Mouse (Mus musculus): ENCODE measurements around the gene Oser1. TPM values are rescaled to one million over a fixed set of nuclear protein-coding genes. Genes with fewer than 3 reads are reported as not detected.

Gene Oser1
- total and polyA plus RNA-seq, 3 experiments = 29.0 to 44.9 (median 38.1) TPM

- Histone ChIP-seq H3K4me2 (ENCODE audit: insufficient read depth, low read depth, poor library complexity, severe bottlenecking) (peak overlapping the region; percentile 60), H3K9ac (ENCODE audit: insufficient read depth, low read depth) (no peak overlapping the region; the same call in 1 of the 2 replicates), H3K36me3 (replicated peaks in 1 of 2; ENCODE audit: control insufficient read depth in 1 of 2, insufficient read depth in 1 of 2, low read length in 1 of 2) (peaks cover 10 to 40% of the 10 kb centered on the region in 2 experiments), H3K27ac (ENCODE audit: insufficient read depth, low read depth) (no peak overlapping the region), H3K79me2 (replicated peaks; ENCODE audit: control insufficient read depth, extremely low read depth, insufficient read depth, poor library complexity, severe bottlenecking) (no peaks in the 10 kb centered on the region), H3K9me3 (replicated peaks; ENCODE audit: low read length) (no peaks in the 10 kb centered on the region), H3K4me1 (ENCODE audit: control insufficient read depth in 1 of 2, insufficient read depth in 2 of 2) (peaks cover 0 to 14% of the 10 kb centered on the region in 2 experiments; a peak in 3 of 4 replicates), H3K27me3 (replicated peaks) (peaks cover 19% of the 10 kb centered on the region), H3K4me3 (replicated peaks in 1 of 3; ENCODE audit: low read depth in 2 of 3, low read length in 2 of 3, poor library complexity in 1 of 3) (peak overlapping the region in 1 of 3 experiments; percentile 94)
- DNase-seq (ENCODE audit: extremely low read depth) = no peak
- no peak for TF ChIP-seq GABPA (IDR thresholded peaks at IDR 0.05; ENCODE audit: insufficient replicate concordance, low read depth, low read length)
- no peak for TF ChIP-seq ZC3H11A (IDR thresholded peaks at IDR 0.05; ENCODE audit: low read depth, low read length)
- TF ChIP-seq ETS1 (conservative IDR thresholded peaks at IDR 0.05; ENCODE audit: low read depth, low read length) = no peak
- TF ChIP-seq CHD2 (IDR thresholded peaks at IDR 0.05; ENCODE audit: low read length) = no peak
- TF ChIP-seq JUN (IDR thresholded peaks at IDR 0.05; ENCODE audit: insufficient read depth, low read depth, low read length) = no peak
- TF ChIP-seq CHD1 (IDR thresholded peaks at IDR 0.05; ENCODE audit: low read depth, low read length) = no peak
- TF ChIP-seq BHLHE40 (IDR thresholded peaks at IDR 0.05; ENCODE audit: low read depth, low read length) = no peak
- no peak for TF ChIP-seq UBTF (IDR thresholded peaks at IDR 0.05; ENCODE audit: low read depth, low read length)
- TF ChIP-seq KAT2A (IDR thresholded peaks at IDR 0.05; ENCODE audit: insufficient replicate concordance, low read length) = no peak
- no peak for TF ChIP-seq ELF1 (IDR thresholded peaks at IDR 0.05; ENCODE audit: low read depth, low read length)
- TF ChIP-seq ZKSCAN1 (IDR thresholded peaks at IDR 0.05; ENCODE audit: borderline replicate concordance, low read depth, low read length) = no peak
- no peak for TF ChIP-seq MYC (IDR thresholded peaks at IDR 0.05; ENCODE audit: low read depth, low read length)
- TF ChIP-seq USF2 (conservative IDR thresholded peaks at IDR 0.05; ENCODE audit: low read depth, low read length) = no peak
- in situ Hi-C loops (cut with MboI; ENCODE audit: low pct_ligation_motif_present, low pct_unique_long_range_greater_than_20kb, low sequenced_read_pairs) = no loop called here
- dilution Hi-C loops (cut with MboI; ENCODE audit: extremely low pct_ligation_motif_present, extremely low pct_unique_long_range_greater_than_20kb, low sequenced_read_pairs) = no loop called here
These were observed 46.6 kb upstream of the Oser1 start for GRCm38 (mm10) chr2:163471136-163471535.

GRCm38 (mm10) chr2:163469711-163470110, 45.2 kb upstream of the Oser1 start:
- dilution Hi-C loops (cut with MboI; ENCODE audit: extremely low pct_ligation_motif_present, extremely low pct_unique_long_range_greater_than_20kb, low sequenced_read_pairs) = no loop called here
- H3K4me3 ChIP-seq (replicated peaks in 1 of 3; ENCODE audit: low read depth in 2 of 3, low read length in 2 of 3, poor library complexity in 1 of 3) = no peak overlapping the region
- peaks cover 9% of the 10 kb centered on the region for H3K27me3 ChIP-seq (replicated peaks)
- H3K9ac ChIP-seq (ENCODE audit: insufficient read depth, low read depth) = no peak overlapping the region
- peaks cover 10 to 46% of the 10 kb centered on the region in 2 experiments for H3K36me3 ChIP-seq (replicated peaks in 1 of 2; ENCODE audit: control insufficient read depth in 1 of 2, insufficient read depth in 1 of 2, low read length in 1 of 2)
- no peaks in the 10 kb centered on the region for H3K9me3 ChIP-seq (replicated peaks; ENCODE audit: low read length)
- H3K4me1 ChIP-seq (ENCODE audit: control insufficient read depth in 1 of 2, insufficient read depth in 2 of 2) = peaks cover 0 to 14% of the 10 kb centered on the region in 2 experiments; a peak in 3 of 4 replicates
- no peak overlapping the region for H3K4me2 ChIP-seq (ENCODE audit: insufficient read depth, low read depth, poor library complexity, severe bottlenecking)
- in situ Hi-C loops (cut with MboI; ENCODE audit: low pct_ligation_motif_present, low pct_unique_long_range_greater_than_20kb, low sequenced_read_pairs) = no loop called here
- TF ChIP-seq USF2 (conservative IDR thresholded peaks at IDR 0.05; ENCODE audit: low read depth, low read length) (no peak), ZKSCAN1 (IDR thresholded peaks at IDR 0.05; ENCODE audit: borderline replicate concordance, low read depth, low read length) (no peak), RCOR1 (conservative IDR thresholded peaks at IDR 0.05; ENCODE audit: low read depth, low read length) (no peak), RAD21 (IDR thresholded peaks at IDR 0.05; ENCODE audit: low read depth, low read length) (no peak), NRF1 (IDR thresholded peaks at IDR 0.05; ENCODE audit: low read depth, low read length) (no peak), UBTF (IDR thresholded peaks at IDR 0.05; ENCODE audit: low read depth, low read length) (no peak), SIN3A (IDR thresholded peaks at IDR 0.05; ENCODE audit: low read length) (no peak), TCF12 (IDR thresholded peaks at IDR 0.05; ENCODE audit: low read depth, low read length) (no peak), MEF2A (IDR thresholded peaks at IDR 0.05; ENCODE audit: borderline replicate concordance, low read depth, low read length) (no peak), NELFE (IDR thresholded peaks at IDR 0.05; ENCODE audit: low read depth, low read length) (no peak), E2F4 (IDR thresholded peaks at IDR 0.05; ENCODE audit: insufficient replicate concordance, low read depth, low read length) (no peak), ELF1 (IDR thresholded peaks at IDR 0.05; ENCODE audit: low read depth, low read length) (no peak), MYC (IDR thresholded peaks at IDR 0.05; ENCODE audit: low read depth, low read length) (no peak), EP300 (IDR thresholded peaks at IDR 0.05; ENCODE audit: low read length) (no peak), ETS1 (conservative IDR thresholded peaks at IDR 0.05; ENCODE audit: low read depth, low read length) (no peak), ZNF384 (IDR thresholded peaks at IDR 0.05; ENCODE audit: low read depth, low read length) (no peak), POLR2AphosphoS2 (IDR thresholded peaks at IDR 0.05; ENCODE audit: low read depth, low read length) (no peak), SMC3 (IDR thresholded peaks at IDR 0.05; ENCODE audit: low read depth, low read length) (no peak), IRF4 (IDR thresholded peaks at IDR 0.05; ENCODE audit: low read depth, low read length) (no peak), CHD2 (IDR thresholded peaks at IDR 0.05; ENCODE audit: low read length) (no peak)
- H3K27ac ChIP-seq (ENCODE audit: insufficient read depth, low read depth) = no peak overlapping the region
- no peak for DNase-seq (ENCODE audit: extremely low read depth)
- no peaks in the 10 kb centered on the region for H3K79me2 ChIP-seq (replicated peaks; ENCODE audit: control insufficient read depth, extremely low read depth, insufficient read depth, poor library complexity, severe bottlenecking)

Data from CH12.LX (cell line).